Mouse (Mus musculus) testis, adult 2 months (tissue): Measurements from ENCODE around the gene Kcnk13.

ENCODE experiments used
- CTCF ChIP-seq: fragments of 200-500 bp; IDR thresholded peaks from 2 replicates; pipeline ENCODE4 v1.5.1; 2012; ENCODE audit warnings: low read depth, mild to moderate bottlenecking, inconsistent platforms, low read length, moderate library complexity; ENCODE audit not compliant: control insufficient read depth, insufficient read depth, insufficient replicate concordance
- POLR2A ChIP-seq: fragments of 200-500 bp; IDR thresholded peaks from 2 replicates; pipeline ENCODE4 v1.6.1; 2012; ENCODE audit warnings: low read depth, mild to moderate bottlenecking, inconsistent platforms, low read length, moderate library complexity; ENCODE audit not compliant: control insufficient read depth

DNA sequence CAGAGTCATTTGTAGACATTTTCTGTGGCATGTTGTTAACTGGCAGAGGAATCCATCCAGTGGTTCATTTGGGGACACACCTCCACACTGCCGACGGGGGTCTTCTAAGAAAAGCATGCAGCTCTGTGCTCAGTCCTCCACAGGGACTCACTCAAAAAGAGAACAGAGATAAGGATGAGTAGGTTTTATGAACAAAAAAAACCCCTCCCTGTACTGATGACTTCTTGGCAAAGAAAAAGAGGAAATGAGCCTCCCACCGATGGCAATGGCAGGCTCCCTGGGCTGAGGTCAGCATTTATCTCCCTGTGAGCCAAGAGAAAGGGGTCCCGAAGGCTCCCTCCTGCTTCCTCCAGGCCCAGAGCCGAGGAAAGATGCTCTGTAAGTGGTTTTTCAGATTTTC is 58.2 kb downstream of the Kcnk13 start:
- no peak for TF ChIP-seq POLR2A
- no peak for TF ChIP-seq CTCF
